Mouse (Mus musculus) midbrain, embryonic 15.5 days (tissue): ENCODE measurements around the gene I830077J02Rik. TPM values are rescaled to one million over a fixed set of nuclear protein-coding genes. Genes with fewer than 3 reads are reported as not detected.

Experiments used
- ATAC-seq: fragments of 200-750 bp; cut with Nextera tagmentation; replicated peaks from 2 replicates; pipeline ENCODE4 v1.8.0; 2017; ENCODE audit warnings: moderate TSS enrichment
- H3K27ac ChIP-seq: fragments of 300-500 bp; sonication (generic); 2 replicates; pipeline ENCODE4 v1.5.1; 2015; ENCODE audit warnings: mild to moderate bottlenecking, inconsistent platforms
- H3K27me3 ChIP-seq: fragments of 300-500 bp; sonication (generic); replicated peaks from 2 replicates; pipeline ENCODE4 v1.6.1; 2015; ENCODE audit warnings: inconsistent platforms
- H3K36me3 ChIP-seq: fragments of 300-500 bp; sonication (generic); replicated peaks from 2 replicates; pipeline ENCODE4 v1.6.1; 2015; ENCODE audit warnings: inconsistent platforms
- H3K4me1 ChIP-seq: fragments of 300-500 bp; sonication (generic); 2 replicates; pipeline ENCODE4 v1.6.1; 2015; ENCODE audit warnings: inconsistent platforms
- H3K4me2 ChIP-seq: fragments of 300-500 bp; sonication (generic); 2 replicates; pipeline ENCODE4 v1.6.1; 2015; ENCODE audit warnings: inconsistent platforms, mild to moderate bottlenecking, moderate library complexity
- H3K4me3 ChIP-seq: fragments of 300-500 bp; sonication (generic); 2 replicates; pipeline ENCODE4 v1.5.1; 2015; ENCODE audit warnings: mild to moderate bottlenecking, inconsistent platforms
- H3K9ac ChIP-seq: fragments of 300-500 bp; sonication (generic); 2 replicates; pipeline ENCODE4 v1.6.1; 2015; ENCODE audit warnings: mild to moderate bottlenecking, inconsistent platforms
- H3K9me3 ChIP-seq: fragments of 300-500 bp; sonication (generic); 2 replicates; pipeline ENCODE4 v1.6.1; 2016; ENCODE audit warnings: inconsistent platforms
- WGBS: fragments of 180-500 bp; shearing (Covaris S2); methylation state at CpG from one replicate; pipeline ENCODE4 v1.1.7; 2015; ENCODE audit warnings: mixed read lengths; 5-methylcytosine and 5-hydroxymethylcytosine counted together
- polyA plus RNA-seq: library from polyadenylated mRNA; unstranded; fragments of >200 nt; fragmentation: Nextera tagmentation; extraction: Ambion mirVana; gene quantifications from 2 replicates; pipeline ENCODE4 v1.2.1, GENCODE M21; 2015

Gene I830077J02Rik
- polyA plus RNA-seq, result 0.34 and 0.38 TPM in 2 replicates

- no peak within 1 kb of the TSS for H3K4me2 ChIP-seq
- H3K9me3 ChIP-seq, result no peaks in the 10 kb centered on the region
- WGBS, result 89% methylated on average over 8 of the region's 8 CpGs
- no peak within 1 kb of the TSS for H3K27ac ChIP-seq
- no peaks in the 10 kb centered on the region for H3K4me1 ChIP-seq
- ATAC-seq, result no peak
- no peaks in the 10 kb centered on the region for H3K27me3 ChIP-seq
- H3K4me3 ChIP-seq, result no peak within 1 kb of the TSS
- H3K9ac ChIP-seq, result no peak within 1 kb of the TSS
- no peaks in the 10 kb centered on the region for H3K36me3 ChIP-seq
These were observed at the start of gene I830077J02Rik for GRCm38 (mm10) chr3:105932240-105933071. I830077J02Rik (minus strand) TSS chr3:105932664.

- WGBS, result 76% methylated on average over 2 of the region's 2 CpGs
- ATAC-seq, result no peak
- H3K9ac ChIP-seq, result no peak overlapping the region
- no peaks in the 10 kb centered on the region for H3K4me1 ChIP-seq
- H3K27ac ChIP-seq, result no peak overlapping the region
- H3K9me3 ChIP-seq, result no peaks in the 10 kb centered on the region
- no peaks in the 10 kb centered on the region for H3K27me3 ChIP-seq
- no peak overlapping the region for H3K4me3 ChIP-seq
- no peak overlapping the region for H3K4me2 ChIP-seq
- H3K36me3 ChIP-seq, result peaks cover 7% of the 10 kb centered on the region; the same call in 1 of the 2 replicates
These were observed 41.7 kb upstream of the I830077J02Rik start for GRCm38 (mm10) chr3:105974174-105974573.

GRCm38 (mm10) chr3:105973411-105973810, 40.9 kb upstream of the I830077J02Rik start, which contains the start of gene Ovgp1:
Ovgp1 (plus strand) TSS chr3:105973711.
- no peak within 1 kb of the TSS for H3K4me3 ChIP-seq
- WGBS, result 84% methylated on average over 3 of the region's 3 CpGs

DNA sequence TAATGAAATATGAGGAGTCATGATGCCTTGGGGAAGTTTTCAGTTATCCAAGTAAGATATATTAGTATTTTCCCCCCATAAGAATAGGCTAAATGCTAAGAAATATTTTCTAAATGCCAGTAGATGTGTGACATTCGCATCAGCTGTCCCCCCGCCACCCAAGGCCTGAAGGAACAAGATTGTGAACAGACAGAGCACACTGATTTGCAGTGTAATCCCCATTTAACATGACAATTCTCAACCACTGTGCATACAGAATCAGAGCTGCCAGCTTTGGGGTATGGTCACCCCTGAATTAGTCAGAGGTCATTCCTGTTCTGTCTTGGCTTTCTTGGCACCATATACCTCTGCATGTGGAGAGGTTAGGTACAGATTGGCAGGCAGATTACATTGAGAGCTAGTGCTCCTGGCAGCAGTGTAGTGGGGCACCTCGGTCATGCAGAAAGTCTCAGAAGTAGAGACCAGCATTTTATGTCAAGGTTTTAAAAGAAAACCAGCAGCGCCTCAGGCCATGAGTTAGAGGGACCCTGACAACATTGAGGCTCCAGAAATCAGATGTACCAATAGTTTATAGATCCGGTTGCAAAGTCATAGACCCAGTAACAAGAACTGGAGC, 39.5 kb upstream of the I830077J02Rik start:
- no peak overlapping the region for H3K4me3 ChIP-seq
- no peak overlapping the region for H3K9ac ChIP-seq
- ATAC-seq, result no peak
- WGBS, result 86% methylated on average over 5 of the region's 5 CpGs
- H3K4me2 ChIP-seq, result no peak overlapping the region
- no peaks in the 10 kb centered on the region for H3K27me3 ChIP-seq
- H3K4me1 ChIP-seq, result no peaks in the 10 kb centered on the region
- H3K36me3 ChIP-seq, result peaks cover 29% of the 10 kb centered on the region
- no peaks in the 10 kb centered on the region for H3K9me3 ChIP-seq
- no peak overlapping the region for H3K27ac ChIP-seq

More at GRCm38 (mm10) chr3:105973411-105973810, 40.9 kb upstream of the I830077J02Rik start, which contains the start of gene Ovgp1:
- no peak for ATAC-seq
- no peaks in the 10 kb centered on the region for H3K4me1 ChIP-seq
- H3K27me3 ChIP-seq, result no peaks in the 10 kb centered on the region
- H3K27ac ChIP-seq, result no peak within 1 kb of the TSS
- H3K9me3 ChIP-seq, result no peaks in the 10 kb centered on the region
- peaks cover 15% of the 10 kb centered on the region for H3K36me3 ChIP-seq
- no peak within 1 kb of the TSS for H3K4me2 ChIP-seq
- H3K9ac ChIP-seq, result no peak within 1 kb of the TSS

GRCm38 (mm10) chr3:105960700-105961099, 28.2 kb upstream of the I830077J02Rik start:
- H3K9me3 ChIP-seq, result no peaks in the 10 kb centered on the region
- 96% methylated on average over 2 of the region's 2 CpGs for WGBS
- H3K36me3 ChIP-seq, result peaks cover 43% of the 10 kb centered on the region
- ATAC-seq, result no peak
- peak overlapping the region; percentile 73 for H3K4me2 ChIP-seq
- no peak overlapping the region for H3K27ac ChIP-seq
- no peak overlapping the region for H3K9ac ChIP-seq
- H3K4me3 ChIP-seq, result peak overlapping the region; percentile 87; the same call in 1 of the 2 replicates
- peaks cover 39% of the 10 kb centered on the region for H3K4me1 ChIP-seq
- no peaks in the 10 kb centered on the region for H3K27me3 ChIP-seq

DNA sequence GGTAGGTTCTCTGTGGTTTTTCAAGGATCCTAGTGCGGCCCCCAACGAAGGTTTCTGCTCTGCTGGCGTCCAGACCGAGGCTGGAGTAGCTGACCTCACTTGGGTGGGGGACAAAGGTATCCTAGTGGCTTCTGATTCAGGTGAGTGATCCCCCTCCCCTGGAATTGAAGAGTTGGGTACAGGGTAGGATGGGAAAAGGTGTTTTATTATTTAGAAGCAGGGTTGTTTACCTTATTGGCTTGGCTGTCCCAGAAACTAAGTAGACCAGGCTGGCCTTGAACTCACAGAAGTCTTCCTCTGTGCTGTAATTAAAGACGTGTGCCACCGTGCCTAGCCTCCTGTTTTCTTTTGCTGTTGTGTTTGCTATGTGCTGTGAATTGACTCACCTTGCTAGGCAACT, 27.5 kb upstream of the I830077J02Rik start, which contains the start of gene Atp5f1:
Gene Atp5f1, minus strand, starts transcription at position 101 of the 400 bp plus-strand sequence.
- no peaks in the 10 kb centered on the region for H3K27me3 ChIP-seq
- H3K27ac ChIP-seq, result peak within 1 kb of the TSS; percentile 92
- WGBS, result 5% methylated on average over 6 of the region's 6 CpGs
- H3K9ac ChIP-seq, result peak within 1 kb of the TSS; percentile 98
- ATAC-seq, result no peak; the same call in 1 of the 2 replicates
- peak within 1 kb of the TSS; percentile 87 for H3K4me3 ChIP-seq
- peaks cover 39% of the 10 kb centered on the region for H3K4me1 ChIP-seq
- peak within 1 kb of the TSS; percentile 73 for H3K4me2 ChIP-seq
- H3K36me3 ChIP-seq, result peaks cover 38% of the 10 kb centered on the region
- H3K9me3 ChIP-seq, result no peaks in the 10 kb centered on the region

- peaks cover 38% of the 10 kb centered on the region for H3K36me3 ChIP-seq
- WGBS, result under 1% methylated on average over 26 of the region's 26 CpGs
- H3K9ac ChIP-seq, result peak overlapping the region; percentile 94
- peaks cover 39% of the 10 kb centered on the region for H3K4me1 ChIP-seq
- peak overlapping the region; percentile 87 for H3K4me3 ChIP-seq
- no peaks in the 10 kb centered on the region for H3K27me3 ChIP-seq
- H3K27ac ChIP-seq, result peak overlapping the region; percentile 79
- H3K4me2 ChIP-seq, result peak overlapping the region; percentile 73
- peak; percentile 85 for ATAC-seq
- H3K9me3 ChIP-seq, result no peaks in the 10 kb centered on the region
These were observed 27.1 kb upstream of the I830077J02Rik start for GRCm38 (mm10) chr3:105959585-105959984.

DNA sequence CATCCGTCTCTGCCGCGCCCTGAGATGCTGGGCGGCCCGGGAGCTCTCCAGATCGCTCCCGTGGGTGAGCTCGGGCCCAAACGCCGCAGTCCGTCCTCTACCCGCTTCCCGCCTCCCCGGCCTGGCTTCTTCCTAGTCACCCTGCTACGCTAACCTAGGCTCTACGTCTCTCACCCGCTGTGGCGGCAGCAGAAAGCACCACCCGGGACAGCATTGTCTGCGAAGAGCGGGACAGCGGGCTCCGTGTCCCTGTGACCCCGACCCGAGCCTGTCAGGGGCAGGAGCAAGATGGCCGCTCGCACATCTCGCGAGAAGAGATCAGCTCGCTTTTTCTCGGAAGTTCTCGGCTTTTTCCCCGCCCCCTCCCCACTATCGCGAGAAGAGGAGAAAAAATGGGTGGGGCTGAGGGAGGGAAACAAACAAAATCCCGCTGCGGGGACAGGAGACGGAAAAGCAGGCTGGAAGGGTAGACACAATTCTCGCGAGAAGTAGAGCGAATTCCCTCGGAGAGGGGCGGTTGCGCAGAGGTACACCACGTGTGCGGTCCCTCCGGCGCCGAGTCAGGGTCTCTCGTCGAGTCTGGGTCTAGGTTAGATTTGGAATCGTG, 26.6 kb upstream of the I830077J02Rik start, which contains the start of gene Wdr77:
Gene Wdr77, plus strand, starts transcription at position 396 of the 607 bp plus-strand sequence.
- Histone ChIP-seq H3K36me3 (peaks cover 33% of the 10 kb centered on the region), H3K9me3 (no peaks in the 10 kb centered on the region), H3K27ac (peak within 1 kb of the TSS; percentile 92), H3K27me3 (no peaks in the 10 kb centered on the region), H3K9ac (peak within 1 kb of the TSS; percentile 98), H3K4me1 (peaks cover 39% of the 10 kb centered on the region), H3K4me3 (peak within 1 kb of the TSS; percentile 87), H3K4me2 (peak within 1 kb of the TSS; percentile 73)
- ATAC-seq, result peak; percentile 98
- under 1% methylated on average over 52 of the region's 52 CpGs for WGBS

DNA sequence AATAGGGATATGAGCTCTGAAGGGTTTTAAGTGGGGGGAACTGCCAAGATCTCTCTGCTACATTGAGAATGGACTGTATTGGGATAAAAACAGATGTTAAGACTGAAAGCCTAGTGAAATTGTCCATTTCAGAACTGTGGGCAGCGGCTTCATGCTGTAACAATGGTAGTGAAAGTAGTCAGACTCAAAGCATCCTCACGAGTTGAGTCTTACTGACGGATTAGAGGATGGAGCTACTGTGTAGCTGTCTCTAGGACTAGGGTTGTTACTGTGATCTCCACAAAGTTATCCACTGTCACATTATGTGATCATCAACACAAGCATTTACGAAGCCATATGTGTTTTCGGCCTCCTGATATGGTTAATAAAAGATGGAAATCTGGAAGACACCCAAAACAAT, 25.7 kb upstream of the I830077J02Rik start:
- Histone ChIP-seq H3K9me3 (no peaks in the 10 kb centered on the region), H3K9ac (peak overlapping the region; percentile 98), H3K4me2 (peak overlapping the region; percentile 71), H3K4me3 (peak overlapping the region; percentile 87), H3K4me1 (peaks cover 39% of the 10 kb centered on the region), H3K27ac (no peak overlapping the region), H3K36me3 (peaks cover 29% of the 10 kb centered on the region), H3K27me3 (no peaks in the 10 kb centered on the region)
- WGBS, result 36% methylated on average over 5 of the region's 5 CpGs
- ATAC-seq, result no peak

DNA sequence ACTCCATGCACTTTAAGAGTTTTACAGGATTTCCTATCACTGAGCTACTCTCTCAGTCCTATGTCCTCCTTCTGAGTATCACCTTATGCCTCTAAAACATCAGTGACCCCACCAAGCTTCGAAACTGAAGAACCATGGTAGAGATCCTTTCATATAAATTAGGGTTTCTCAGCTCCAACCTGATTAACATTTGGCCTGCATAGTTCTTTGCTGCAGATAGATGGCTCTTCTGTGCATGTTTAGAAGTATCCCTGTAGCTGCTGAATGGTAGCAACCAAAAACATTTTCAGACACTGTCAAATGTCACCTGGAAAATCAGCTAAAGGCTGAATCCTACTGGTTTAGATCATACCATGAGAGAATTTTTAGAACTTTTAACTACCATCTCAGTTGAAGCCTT, 24.8 kb upstream of the I830077J02Rik start:
- Histone ChIP-seq H3K36me3 (peaks cover 29% of the 10 kb centered on the region), H3K4me2 (peak overlapping the region; percentile 71), H3K9me3 (no peaks in the 10 kb centered on the region), H3K27ac (no peak overlapping the region), H3K27me3 (no peaks in the 10 kb centered on the region), H3K4me3 (no peak overlapping the region; the same call in 1 of the 2 replicates), H3K4me1 (peaks cover 39% of the 10 kb centered on the region), H3K9ac (no peak overlapping the region)
- no peak for ATAC-seq
- WGBS, result 91% methylated on average over 1 of the region's 1 CpGs

- no peak overlapping the region for H3K9ac ChIP-seq
- no peak for ATAC-seq
- H3K27ac ChIP-seq, result no peak overlapping the region
- H3K27me3 ChIP-seq, result no peaks in the 10 kb centered on the region
- peaks cover 57% of the 10 kb centered on the region for H3K36me3 ChIP-seq
- no peak overlapping the region for H3K4me3 ChIP-seq
- no peak overlapping the region for H3K4me2 ChIP-seq
- no peaks in the 10 kb centered on the region for H3K9me3 ChIP-seq
- WGBS, result 94% methylated on average over 7 of the region's 7 CpGs
- 0 out of 2 replicates have a peak, but pooled peaks cover 2% of the 10 kb centered on the region for H3K4me1 ChIP-seq
These were observed 18.9 kb upstream of the I830077J02Rik start for GRCm38 (mm10) chr3:105951348-105951747.

GRCm38 (mm10) chr3:105936111-105936510, 3.6 kb upstream of the I830077J02Rik start:
- no peak overlapping the region for H3K4me2 ChIP-seq
- H3K4me3 ChIP-seq, result no peak overlapping the region
- H3K36me3 ChIP-seq, result peaks cover 9% of the 10 kb centered on the region; the same call in 1 of the 2 replicates
- H3K27me3 ChIP-seq, result no peaks in the 10 kb centered on the region
- no peaks in the 10 kb centered on the region for H3K9me3 ChIP-seq
- no peak overlapping the region for H3K27ac ChIP-seq
- H3K9ac ChIP-seq, result no peak overlapping the region
- 96% methylated on average over 4 of the region's 4 CpGs for WGBS
- H3K4me1 ChIP-seq, result no peaks in the 10 kb centered on the region
- ATAC-seq, result no peak
